Mouse (Mus musculus): Measurements from ENCODE around the gene Myo10.
A peak's percentile ranks its signal among the peaks of the same experiment; 100 is the strongest.

Myo10 gene

DNA sequence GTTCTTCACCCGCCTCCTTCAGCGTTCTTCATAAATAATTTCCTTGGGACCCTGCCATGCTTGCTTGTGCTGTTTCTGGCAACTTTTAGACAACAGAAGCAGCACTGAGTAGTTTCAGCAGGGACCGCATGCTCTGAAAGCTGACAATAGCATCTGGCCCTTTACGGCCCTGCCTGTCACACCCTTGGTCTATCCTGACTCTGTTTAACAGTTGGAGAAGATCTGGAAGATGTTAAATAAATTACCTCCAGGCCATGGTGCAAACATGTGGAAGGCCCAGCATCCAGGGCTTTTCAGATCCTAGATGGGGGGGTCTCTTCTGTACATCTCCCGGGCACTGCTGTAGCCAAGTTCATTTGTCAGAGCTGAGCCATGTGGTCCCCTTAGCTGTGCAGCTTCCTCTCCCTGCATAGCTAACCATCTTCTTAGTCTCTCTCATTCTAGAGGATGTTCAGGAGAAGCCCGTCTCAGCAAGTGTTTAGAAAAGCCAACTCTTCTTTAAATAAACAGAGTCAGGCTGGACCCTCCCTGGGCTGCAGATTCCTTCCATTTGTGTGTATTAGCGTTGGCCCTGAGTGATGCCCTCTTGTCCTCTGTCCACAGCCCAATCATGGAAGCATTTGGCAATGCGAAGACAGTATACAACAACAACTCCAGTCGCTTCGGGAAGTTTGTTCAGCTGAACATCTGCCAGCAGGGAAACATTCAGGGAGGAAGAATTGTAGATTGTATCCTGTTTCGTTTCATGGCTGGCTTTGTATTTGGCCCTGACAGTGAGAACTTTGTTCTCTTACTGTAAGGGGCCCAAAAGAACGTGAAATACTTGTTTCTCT, 101.2 kb downstream of the Myo10 start:
- no peak for DNase-seq (ENCODE audit: low spot score in 2 of 2)

DNA sequence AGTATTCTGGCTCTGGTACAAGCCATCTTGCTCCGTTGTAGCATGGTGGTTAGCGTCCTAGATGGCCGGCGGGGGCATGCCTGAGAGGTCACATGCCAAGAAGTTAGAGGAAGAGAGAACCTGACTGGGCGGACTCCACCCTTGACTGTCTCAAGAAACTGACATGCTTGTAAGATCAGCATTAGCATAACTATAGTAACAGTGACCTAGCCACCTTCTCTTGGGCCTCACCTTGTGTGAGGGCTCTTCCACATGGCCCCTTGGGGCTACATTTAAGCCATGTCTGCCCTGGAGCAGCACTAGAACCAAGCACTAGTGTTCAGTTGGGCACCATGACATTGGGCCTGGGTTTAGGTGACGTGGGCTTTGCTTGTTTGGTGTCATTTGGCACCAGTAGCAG, 102.2 kb downstream of the Myo10 start:
- DNase-seq (ENCODE audit: low spot score in 2 of 2), result no peak

DNA sequence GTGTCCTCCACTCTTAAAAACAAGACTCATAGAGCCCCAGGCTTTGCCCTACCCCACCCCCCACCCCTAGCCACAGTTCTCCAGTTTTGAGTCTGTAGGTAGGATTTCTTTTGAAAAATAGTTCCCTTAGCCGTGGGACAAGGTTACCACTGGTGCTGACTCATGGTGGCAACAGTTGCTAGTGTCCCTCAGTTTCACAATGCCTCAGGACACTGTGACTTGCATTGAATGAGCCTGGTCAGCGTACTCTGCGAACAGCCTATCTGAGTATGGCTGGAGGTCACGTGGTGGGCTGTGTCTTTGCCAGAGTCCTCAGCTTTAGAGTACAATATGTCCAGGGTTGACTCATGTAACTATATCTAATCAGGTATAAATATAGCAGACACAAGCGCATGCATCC, 104.5 kb downstream of the Myo10 start:
- DNase-seq (ENCODE audit: low spot score in 2 of 2), result no peak

DNA sequence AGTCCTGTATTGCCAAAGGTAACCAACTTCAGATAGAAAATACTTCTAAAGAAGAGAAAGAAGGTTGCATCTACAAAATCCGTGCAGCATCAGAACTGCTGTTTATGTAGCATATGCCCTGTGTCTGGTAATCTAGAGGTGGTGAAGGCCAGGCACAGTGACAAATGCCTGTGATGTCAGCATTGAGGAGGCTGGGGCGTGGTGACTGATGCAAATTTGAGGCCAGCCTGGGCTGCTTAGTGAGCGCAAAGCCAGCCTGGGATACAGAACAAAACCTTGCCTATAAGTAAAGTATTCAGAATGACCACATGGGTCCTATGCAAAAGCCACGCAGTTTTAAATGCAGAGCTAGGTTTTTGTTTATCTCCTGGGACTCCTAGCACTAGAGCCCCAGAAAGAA, 106.2 kb downstream of the Myo10 start:
- DNase-seq (ENCODE audit: low spot score in 2 of 2), result no peak

DNA sequence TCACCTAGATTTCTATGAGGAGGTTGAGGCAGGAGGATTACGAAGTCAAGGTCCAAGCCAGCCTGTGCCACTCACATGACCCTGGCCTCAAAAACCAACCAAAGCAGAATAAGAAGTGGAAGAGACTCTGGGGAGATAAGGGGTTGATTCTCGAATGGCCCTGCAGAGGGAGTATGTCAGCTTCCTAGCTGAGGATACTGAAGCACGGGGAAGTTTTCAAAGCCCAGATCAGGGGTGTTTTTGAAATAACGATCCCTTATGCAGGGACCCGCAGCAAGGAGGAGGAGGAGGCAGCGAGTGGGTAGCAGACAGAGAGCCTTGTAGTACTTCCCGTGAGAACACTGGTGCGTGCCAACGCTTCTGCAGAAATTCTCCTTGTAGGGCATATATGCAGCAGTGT, 108.7 kb downstream of the Myo10 start:
- no peak for DNase-seq (ENCODE audit: low spot score in 2 of 2)

DNA sequence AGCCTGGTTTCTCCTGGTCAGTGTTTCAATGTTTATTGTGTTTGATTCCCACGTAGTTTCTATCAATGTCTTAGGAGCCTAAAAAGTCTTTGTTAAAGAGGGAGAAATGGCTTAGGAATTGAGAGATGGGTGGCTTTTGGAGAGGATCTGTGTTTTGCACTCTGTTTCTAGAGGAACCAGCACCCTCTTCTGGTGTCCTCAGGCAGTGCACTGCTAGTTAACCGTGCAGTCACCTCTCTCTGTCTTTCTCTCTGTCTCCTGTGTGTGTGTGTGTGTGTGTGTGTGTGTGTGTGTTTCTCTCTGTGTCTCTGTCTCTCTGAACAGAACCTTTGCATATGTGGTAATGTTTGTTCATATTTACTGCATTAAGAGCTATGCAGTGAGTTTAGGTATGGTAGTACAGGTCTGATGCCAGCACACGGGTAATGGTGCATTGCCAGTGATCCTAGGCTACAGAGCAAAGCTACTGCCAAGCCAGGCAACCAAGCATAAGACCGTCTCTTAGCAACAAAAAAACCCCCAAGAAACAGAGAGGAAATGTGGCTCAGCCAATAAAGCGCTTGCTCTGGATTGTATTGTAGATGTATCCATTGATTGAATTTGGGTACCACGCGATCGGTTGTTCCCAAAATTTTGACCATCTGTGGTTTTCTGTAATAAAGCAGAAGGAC, 110.6 kb downstream of the Myo10 start:
- peak in 1 of 2 experiments; percentile 51 for DNase-seq (ENCODE audit: low spot score in 2 of 2)

DNA sequence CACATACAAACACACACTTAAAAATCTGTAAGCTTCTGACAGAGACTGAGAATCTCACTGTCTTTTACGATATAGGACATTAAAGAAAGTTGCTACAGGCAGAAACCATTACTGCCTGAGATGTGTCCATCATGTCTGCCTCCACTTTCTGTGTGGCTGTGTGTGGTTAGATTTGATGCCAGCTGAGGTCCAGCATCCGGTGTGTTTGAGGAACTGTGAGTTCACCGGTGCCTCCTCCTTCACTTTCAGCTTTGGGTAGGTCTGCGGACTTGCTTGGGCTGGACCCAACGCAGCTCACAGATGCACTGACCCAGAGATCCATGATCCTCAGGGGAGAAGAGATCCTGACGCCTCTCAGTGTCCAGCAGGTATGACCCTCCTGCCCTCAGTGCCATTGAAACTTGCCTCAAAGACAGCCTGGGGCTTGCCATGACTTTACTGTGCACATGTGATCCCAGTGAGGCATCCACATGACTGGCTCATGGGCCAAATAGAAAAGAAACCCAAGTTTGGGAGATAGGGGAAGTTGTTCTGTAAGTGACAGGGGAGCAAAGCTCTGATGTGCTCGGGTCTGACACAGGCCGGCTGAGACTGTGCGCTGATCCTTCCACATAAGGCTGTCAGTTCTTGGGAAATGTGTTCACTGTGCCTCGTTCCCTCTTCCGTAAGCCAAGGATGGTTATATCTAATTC, 111.6 kb downstream of the Myo10 start:
- DNase-seq (ENCODE audit: low spot score in 2 of 2), result no peak

DNA sequence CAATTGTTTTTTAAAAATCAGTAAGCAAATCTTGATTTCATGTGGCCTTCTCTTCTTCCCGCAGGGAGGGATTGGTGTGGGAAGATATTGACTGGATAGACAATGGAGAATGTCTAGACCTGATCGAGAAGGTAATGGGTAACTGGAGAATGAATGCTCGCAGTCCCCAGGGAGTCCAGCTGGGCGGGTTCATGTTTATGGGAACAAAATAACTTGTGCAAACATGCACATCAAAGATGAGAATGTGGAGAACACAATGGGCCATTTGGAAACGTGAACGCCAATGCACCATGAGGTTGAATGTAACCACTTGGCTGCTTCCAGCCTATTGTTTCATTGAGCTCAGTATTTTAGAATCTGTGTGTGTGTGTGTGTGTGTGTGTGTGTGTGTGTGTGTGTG, 114.2 kb downstream of the Myo10 start:
- DNase-seq (ENCODE audit: low spot score in 2 of 2), result no peak

DNA sequence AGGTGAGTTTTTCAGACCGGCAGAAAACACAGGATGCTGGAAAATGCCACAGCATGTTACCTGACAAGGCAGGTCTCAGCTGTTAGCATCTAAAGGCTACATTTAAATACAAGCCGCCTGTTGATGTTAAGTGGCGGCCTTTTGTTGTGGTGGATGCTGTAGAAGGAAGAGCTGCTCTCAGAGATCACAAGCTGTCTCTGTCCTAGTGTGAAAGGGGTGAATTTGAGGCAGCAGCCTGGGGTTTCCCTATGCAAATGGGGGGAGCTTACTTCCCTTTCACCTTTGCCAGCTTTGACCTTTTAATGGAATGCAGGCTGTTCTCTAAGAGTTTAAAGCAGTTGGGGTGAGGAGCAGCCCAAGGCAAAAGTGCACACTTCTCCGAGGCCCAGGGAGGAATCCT, 117.9 kb downstream of the Myo10 start:
- DNase-seq (ENCODE audit: low spot score in 2 of 2), result no peak

DNA sequence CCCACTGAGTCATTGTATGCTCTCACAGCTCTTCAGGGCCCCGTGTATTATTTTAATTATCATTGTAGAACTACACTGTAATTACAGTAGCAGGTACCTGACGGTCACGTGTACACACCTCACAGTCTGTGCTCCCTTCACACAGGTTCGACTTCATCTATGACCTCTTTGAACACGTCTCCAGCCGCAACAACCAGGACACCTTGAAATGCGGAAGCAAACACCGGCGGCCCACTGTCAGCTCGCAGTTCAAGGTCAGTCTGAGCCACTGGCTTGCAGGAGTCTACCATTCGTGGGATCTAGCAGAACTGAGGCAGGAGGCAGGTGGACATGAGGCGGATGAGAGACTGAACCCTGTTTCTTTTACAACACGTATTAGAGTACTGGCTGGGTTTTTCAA, 119.9 kb downstream of the Myo10 start:
- DNase-seq (ENCODE audit: low spot score in 2 of 2), result no peak

DNA sequence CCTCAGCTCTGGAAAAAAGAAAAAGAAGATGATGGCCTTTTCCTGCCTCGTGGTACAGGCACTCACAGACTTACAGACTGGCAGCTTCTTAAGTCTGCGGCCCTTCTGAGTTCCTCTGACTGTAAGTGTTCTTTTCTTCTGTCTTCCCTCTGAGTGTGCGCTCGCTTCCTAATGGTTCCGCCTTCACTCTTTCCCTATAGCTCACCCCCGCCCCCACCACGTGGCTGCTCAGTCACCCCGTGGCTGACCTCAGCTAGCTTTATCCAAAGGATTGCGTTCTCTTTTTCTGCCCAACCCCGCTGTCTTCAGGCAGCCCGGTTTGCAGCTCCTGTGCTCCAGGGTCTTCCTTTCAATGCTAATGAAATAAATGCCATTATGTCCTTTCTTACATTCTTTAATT, 129.2 kb downstream of the Myo10 start:
- DNase-seq (ENCODE audit: low spot score in 2 of 2), result no peak

DNA sequence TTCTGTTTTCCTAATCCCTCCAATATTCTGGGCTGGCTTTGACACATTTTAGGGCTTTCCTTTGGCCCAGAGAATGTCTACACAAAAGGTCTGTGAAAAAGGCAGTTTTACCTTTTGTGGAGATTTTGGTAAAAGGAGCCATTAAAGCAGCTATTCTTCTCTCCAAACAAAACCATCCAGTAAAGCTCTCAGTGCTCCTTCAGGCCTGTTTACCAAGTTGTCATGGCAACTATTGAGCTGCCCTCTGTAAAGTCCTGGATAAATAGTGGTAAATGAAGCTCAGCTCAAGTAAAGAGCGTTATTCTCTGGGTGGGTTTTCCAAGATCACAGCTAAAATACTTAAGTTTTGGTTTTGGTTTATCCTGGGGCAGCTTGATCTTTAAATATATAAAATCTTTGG, 130.3 kb downstream of the Myo10 start:
- no peak for DNase-seq (ENCODE audit: low spot score in 2 of 2)

DNA sequence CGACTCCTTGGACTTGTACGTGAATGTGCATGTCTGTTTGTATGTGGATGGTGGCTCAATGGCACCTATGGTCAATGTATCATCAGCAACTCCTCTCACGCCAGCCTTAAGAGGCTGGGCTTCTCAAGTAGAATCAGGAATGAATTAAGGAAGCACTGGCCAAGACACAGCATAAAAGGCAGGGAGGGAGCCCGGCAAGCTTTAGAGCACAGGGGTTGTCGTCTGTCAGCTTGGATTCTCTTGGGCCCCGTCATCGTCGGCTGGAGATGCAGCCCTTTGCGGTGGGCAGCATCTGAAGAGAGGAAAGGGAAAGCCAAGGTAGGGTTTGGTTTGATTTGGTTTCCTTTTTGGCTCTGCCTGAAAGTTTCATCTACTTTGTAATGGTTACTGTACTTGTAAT, 130.7 kb downstream of the Myo10 start:
- DNase-seq (ENCODE audit: low spot score in 2 of 2), result no peak

DNA sequence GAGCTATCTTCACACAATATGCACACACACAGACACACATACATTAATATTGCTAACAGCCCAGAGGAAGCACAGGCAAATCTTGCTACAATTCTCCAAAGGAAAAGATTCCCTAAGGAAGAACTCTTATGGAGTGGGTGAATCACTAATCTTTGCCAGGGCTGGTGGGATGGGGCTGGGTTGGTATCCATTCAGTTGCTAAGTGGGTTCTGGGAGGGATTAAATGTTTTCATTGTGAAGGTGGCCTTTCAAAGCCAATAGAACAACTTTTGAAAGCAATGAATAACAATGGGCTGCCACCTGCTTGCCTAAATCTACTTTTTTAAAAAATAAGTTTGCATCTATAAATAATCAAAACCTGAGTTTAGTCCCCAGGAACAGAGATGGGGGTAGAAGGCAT, 131.6 kb downstream of the Myo10 start:
- DNase-seq (ENCODE audit: low spot score in 2 of 2), result no peak

DNA sequence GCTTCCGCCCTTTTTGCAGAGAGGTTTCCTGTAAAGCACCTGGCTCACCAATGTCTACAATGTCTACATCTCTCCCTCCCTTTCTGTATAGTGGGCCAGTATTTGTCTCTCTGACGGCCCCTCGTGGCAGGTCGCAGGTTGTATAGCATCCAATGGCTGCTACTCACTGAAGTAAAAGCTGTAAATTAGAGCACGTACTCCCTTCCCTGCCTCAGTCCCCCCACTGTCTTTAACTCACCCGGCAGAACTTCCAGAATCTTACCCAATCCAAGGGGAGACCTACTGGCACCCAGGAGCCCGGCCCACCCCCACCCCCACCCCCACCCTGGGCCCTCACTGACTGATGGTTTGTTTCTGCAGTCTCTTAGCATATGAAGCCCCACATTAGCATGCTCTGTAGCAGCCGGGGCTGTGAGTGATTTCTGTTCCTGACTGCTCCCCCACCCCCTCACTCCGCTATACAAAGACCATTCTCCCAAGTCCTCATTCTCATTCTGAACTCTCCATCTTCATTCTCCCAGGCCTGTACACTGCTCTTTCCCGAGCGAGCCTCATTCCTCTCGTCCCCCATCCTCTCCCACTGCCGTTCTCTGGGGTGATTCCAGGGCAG, 132.1 kb downstream of the Myo10 start:
- no peak for DNase-seq (ENCODE audit: low spot score in 2 of 2)

DNA sequence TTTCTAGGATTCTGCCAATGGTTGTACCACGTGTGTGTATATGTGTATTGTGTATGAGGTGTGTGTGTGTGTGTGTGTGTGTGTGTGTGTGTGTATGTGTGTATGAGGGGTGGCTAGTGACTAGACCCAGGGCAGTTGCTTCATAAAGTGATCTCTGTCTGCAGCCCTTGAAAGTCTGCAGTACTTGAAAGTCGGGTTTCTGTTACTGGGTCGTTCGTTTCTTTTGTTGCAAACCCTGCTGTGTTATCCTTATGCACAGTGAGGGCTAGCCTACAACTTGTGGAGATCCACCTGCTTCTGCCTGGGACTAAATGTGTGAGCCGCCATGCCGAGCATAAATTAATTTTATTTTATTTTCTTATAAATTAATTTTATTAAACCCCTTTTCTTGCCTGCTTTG, 133.2 kb downstream of the Myo10 start:
- no peak for DNase-seq (ENCODE audit: low spot score in 2 of 2)

DNA sequence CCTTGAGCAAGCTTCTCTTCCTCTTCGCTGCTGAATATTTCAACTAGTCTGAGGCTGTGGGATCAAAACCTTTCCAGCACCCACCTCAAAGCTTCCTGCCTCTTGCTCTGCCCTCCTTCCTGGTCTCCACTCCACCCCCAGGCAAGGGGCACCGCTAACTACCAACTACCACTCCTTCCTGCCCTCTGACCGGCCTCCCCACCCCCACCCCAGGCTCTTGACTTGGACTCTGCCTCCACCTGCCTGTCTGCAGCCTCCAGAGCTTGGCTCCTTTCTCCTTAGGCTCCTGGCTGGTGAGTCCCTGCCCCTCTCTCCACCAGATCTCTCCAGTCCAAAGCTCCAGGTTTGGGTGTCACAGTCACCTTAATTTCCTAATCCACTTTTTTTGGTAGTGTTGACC, 133.7 kb downstream of the Myo10 start:
- DNase-seq (ENCODE audit: low spot score in 2 of 2), result no peak

DNA sequence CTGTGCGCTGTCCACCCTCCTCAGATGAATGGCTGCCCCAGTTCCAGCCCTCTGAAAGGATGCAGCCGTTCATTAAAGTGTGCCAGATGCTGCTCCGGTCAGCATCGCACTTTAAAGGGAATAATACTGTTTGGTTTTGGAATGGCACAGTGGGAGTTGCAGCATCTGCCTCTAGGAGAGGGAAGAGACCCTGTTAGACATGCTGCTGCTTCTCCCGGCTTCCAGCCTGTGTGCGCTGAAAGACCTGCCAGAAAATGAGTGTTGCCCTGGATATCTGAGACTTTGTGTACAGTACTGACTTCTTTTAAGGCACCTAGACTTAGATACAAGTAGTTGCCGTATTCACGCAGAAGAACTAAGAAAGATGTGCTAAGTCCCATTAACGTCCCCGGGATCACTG, 135.7 kb downstream of the Myo10 start:
- no peak for DNase-seq (ENCODE audit: low spot score in 2 of 2)

DNA sequence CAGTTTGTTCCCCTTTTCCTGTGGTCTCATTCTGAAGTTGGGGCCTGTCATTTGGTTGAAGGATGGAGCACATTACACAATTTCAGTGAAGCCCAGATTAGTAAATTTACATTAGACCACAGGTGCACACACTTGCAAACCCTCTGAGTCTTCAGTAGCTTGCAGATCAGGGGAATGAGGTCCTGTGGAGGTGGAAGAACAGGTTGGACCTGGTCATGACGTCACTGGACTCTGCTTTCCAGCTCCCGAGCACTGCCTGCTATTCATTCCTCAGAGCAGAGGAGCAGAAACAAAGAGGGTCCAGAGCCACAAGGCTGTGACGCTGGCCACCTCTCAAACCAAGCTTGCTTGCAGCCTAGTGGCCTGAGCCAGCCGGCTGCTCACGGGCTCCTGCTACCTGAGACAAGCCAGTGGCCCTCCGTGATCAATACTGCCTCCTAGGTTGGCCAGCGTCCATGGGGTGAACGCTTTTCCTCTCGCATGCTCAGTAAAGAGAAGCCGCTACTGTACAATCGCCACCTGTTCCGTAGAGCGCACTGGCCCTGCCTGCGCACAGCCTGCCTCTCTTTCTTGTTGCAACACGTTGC, 136.3 kb downstream of the Myo10 start:
- no peak for DNase-seq (ENCODE audit: low spot score in 2 of 2)

DNA sequence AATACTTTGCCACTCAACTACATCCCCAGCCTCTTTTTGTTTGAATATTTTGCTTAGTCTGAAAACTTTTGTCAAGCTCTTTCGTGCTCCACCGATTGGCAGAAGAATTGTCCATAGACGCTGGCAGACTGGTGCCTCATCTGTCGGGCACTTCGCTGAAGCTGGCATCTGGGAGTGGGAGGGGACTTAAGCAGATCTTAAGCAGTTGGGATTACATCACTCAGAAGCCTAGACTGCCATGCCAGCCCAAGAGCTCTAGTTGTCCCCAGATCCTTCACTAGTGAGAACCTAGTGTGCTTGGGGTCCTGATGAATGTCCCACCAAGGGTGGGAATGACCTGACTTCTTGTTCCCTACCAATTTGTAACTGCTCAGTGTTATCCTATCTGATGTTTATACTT, 138.0 kb downstream of the Myo10 start:
- no peak for DNase-seq (ENCODE audit: low spot score in 2 of 2)

DNA sequence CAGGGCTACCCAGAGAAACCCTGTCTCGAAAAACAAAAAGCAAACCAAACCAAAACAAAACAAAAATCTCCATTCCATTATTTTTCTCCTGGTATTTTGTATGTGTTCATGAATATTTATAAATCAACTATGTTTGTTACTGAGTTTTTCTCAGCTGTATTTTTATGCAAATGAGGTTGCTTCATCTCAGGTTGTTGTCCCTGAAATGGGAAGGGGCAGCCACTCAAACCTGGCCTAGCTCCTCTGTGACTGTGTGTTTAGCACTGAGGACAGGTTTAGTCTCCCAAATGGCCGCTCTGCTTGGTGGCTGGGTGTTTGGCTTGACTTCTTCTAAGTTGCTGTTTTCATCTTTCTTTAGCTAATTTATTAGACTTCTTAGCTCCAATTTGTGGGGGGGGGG, 138.7 kb downstream of the Myo10 start:
- no peak for DNase-seq (ENCODE audit: low spot score in 2 of 2)

DNA sequence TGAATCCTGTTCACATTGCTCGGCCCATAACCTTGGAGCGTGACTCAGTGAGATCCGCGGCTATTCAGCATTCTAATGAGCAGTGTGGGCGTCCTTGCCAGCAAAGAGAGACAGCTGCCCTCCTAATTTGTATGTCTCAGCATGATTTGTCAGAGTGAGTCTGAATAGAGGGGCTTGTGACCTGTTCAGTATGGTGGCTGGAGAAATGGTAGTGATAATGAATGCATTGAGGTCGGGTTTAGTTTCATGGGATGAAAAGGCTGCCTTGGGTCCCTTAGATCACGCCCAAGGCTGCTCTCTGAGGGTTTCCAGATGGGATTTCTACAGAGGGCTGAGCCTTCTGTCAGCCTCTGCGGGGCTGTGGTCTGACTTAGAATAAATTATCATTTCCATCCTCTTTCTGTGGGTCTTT, 139.5 kb downstream of the Myo10 start:
- no peak for DNase-seq (ENCODE audit: low spot score in 2 of 2)

All from frontal cortex, postnatal 25 days (tissue).